Mouse (Mus musculus) embryonic facial prominence, embryonic 12.5 days (tissue): ENCODE data around the gene 1110051M20Rik. TPM values are rescaled to one million over a fixed set of nuclear protein-coding genes. Genes with fewer than 3 reads are reported as not detected.

Source experiments
- ATAC-seq: fragments of 200-750 bp; cut with Nextera tagmentation; 2 replicates; pipeline ENCODE4 v1.8.0; 2017; ENCODE audit not compliant: insufficient number of reproducible peaks, insufficient read depth, low FRiP score, low TSS enrichment
- H3K27ac ChIP-seq: fragments of 300-500 bp; sonication (generic); 2 replicates; pipeline ENCODE4 v1.5.1; 2016; ENCODE audit warnings: mild to moderate bottlenecking
- H3K27me3 ChIP-seq: fragments of 300-500 bp; sonication (generic); 2 replicates; pipeline ENCODE4 v1.6.1; 2016; ENCODE audit warnings: mild to moderate bottlenecking, moderate library complexity
- H3K36me3 ChIP-seq: fragments of 300-500 bp; sonication (generic); 2 replicates; pipeline ENCODE4 v1.6.1; 2016; ENCODE audit warnings: mild to moderate bottlenecking
- H3K4me1 ChIP-seq: fragments of 300-500 bp; sonication (generic); 2 replicates; pipeline ENCODE4 v1.6.1; 2016
- H3K4me2 ChIP-seq: fragments of 300-500 bp; sonication (generic); replicated peaks from 2 replicates; pipeline ENCODE4 v1.6.1; 2016; ENCODE audit warnings: mild to moderate bottlenecking, moderate library complexity
- H3K4me3 ChIP-seq: fragments of 300-500 bp; sonication (generic); 2 replicates; pipeline ENCODE4 v1.5.1; 2016; ENCODE audit warnings: mild to moderate bottlenecking
- H3K9ac ChIP-seq: fragments of 300-500 bp; sonication (generic); 2 replicates; pipeline ENCODE4 v1.6.1; 2016; ENCODE audit warnings: mild to moderate bottlenecking, moderate library complexity
- H3K9me3 ChIP-seq: fragments of 300-500 bp; sonication (generic); 2 replicates; pipeline ENCODE4 v1.6.1; 2016; ENCODE audit warnings: mild to moderate bottlenecking, moderate library complexity
- WGBS: fragments of 180-500 bp; shearing (Covaris S2); methylation state at CpG from one replicate; pipeline ENCODE4 v1.1.7; 2016; 5-methylcytosine and 5-hydroxymethylcytosine counted together
- polyA plus RNA-seq: library from polyadenylated mRNA; unstranded; fragments of >200 nt; fragmentation: Nextera tagmentation; extraction: Ambion mirVana; gene quantifications from 2 replicates; pipeline ENCODE4 v1.2.1, GENCODE M21; 2016

Gene 1110051M20Rik
- polyA plus RNA-seq, 1 experiment from 2014 or later, result 71.3 TPM

- H3K36me3 ChIP-seq, result 0 out of 2 replicates have a peak, but pooled peaks cover 4% of the 10 kb centered on the region
- H3K4me2 ChIP-seq, result no peak overlapping the region
- WGBS, result 90% methylated on average over 7 of the region's 7 CpGs
- no peak overlapping the region for H3K9ac ChIP-seq
- H3K27ac ChIP-seq, result no peak overlapping the region
- ATAC-seq, result no peak
- H3K27me3 ChIP-seq, result no peaks in the 10 kb centered on the region
- no peaks in the 10 kb centered on the region for H3K9me3 ChIP-seq
- H3K4me1 ChIP-seq, result peaks cover 9% of the 10 kb centered on the region; the same call in 1 of the 2 replicates
- no peak overlapping the region for H3K4me3 ChIP-seq
Measured at GRCm38 (mm10) chr2:91314184-91314583, 130.3 kb downstream of the 1110051M20Rik start.

- Histone ChIP-seq H3K4me3 (no peak overlapping the region), H3K27me3 (no peaks in the 10 kb centered on the region), H3K36me3 (0 out of 2 replicates have a peak, but pooled peaks cover 4% of the 10 kb centered on the region), H3K9ac (no peak overlapping the region), H3K27ac (0 out of 2 replicates have a peak overlapping the region, but pooled peaks have one; percentile 54), H3K9me3 (no peaks in the 10 kb centered on the region), H3K4me1 (peaks cover 15% of the 10 kb centered on the region), H3K4me2 (no peak overlapping the region)
- 42% methylated on average over 10 of the region's 10 CpGs for WGBS
- no peak for ATAC-seq
Measured at GRCm38 (mm10) chr2:91312578-91313311, 131.8 kb downstream of the 1110051M20Rik start.

GRCm38 (mm10) chr2:91309546-91309945 is 135.0 kb downstream of the 1110051M20Rik start:
- H3K27me3 ChIP-seq, result no peaks in the 10 kb centered on the region
- no peak overlapping the region for H3K9ac ChIP-seq
- no peaks in the 10 kb centered on the region for H3K36me3 ChIP-seq
- WGBS, result 48% methylated on average over 3 of the region's 3 CpGs
- H3K4me3 ChIP-seq, result no peak overlapping the region
- no peak overlapping the region for H3K27ac ChIP-seq
- H3K9me3 ChIP-seq, result no peaks in the 10 kb centered on the region
- H3K4me1 ChIP-seq, result peaks cover 15% of the 10 kb centered on the region
- no peak overlapping the region for H3K4me2 ChIP-seq
- ATAC-seq, result no peak

- WGBS, result 23% methylated on average over 5 of the region's 5 CpGs
- no peak overlapping the region for H3K4me3 ChIP-seq
- no peak overlapping the region for H3K4me2 ChIP-seq
- H3K27me3 ChIP-seq, result no peaks in the 10 kb centered on the region
- H3K27ac ChIP-seq, result no peak overlapping the region
- H3K36me3 ChIP-seq, result 0 out of 2 replicates have a peak, but pooled peaks cover 3% of the 10 kb centered on the region
- peaks cover 15% of the 10 kb centered on the region for H3K4me1 ChIP-seq
- H3K9me3 ChIP-seq, result no peaks in the 10 kb centered on the region
- no peak overlapping the region for H3K9ac ChIP-seq
- no peak for ATAC-seq
Measured at GRCm38 (mm10) chr2:91308680-91309079, 135.8 kb downstream of the 1110051M20Rik start.

- H3K4me2 ChIP-seq, result no peak overlapping the region
- H3K9me3 ChIP-seq, result no peaks in the 10 kb centered on the region
- peaks cover 9% of the 10 kb centered on the region for H3K4me1 ChIP-seq
- H3K27ac ChIP-seq, result no peak overlapping the region
- ATAC-seq, result no peak
- no peak overlapping the region for H3K4me3 ChIP-seq
- no peaks in the 10 kb centered on the region for H3K27me3 ChIP-seq
- no peak overlapping the region for H3K9ac ChIP-seq
- 0 out of 2 replicates have a peak, but pooled peaks cover 3% of the 10 kb centered on the region for H3K36me3 ChIP-seq
Measured at GRCm38 (mm10) chr2:91306589-91306988, 137.9 kb downstream of the 1110051M20Rik start.

- Histone ChIP-seq H3K9me3 (no peaks in the 10 kb centered on the region), H3K4me2 (no peak overlapping the region), H3K4me1 (peaks cover 9% of the 10 kb centered on the region), H3K36me3 (0 out of 2 replicates have a peak, but pooled peaks cover 3% of the 10 kb centered on the region), H3K27me3 (no peaks in the 10 kb centered on the region), H3K27ac (no peak overlapping the region), H3K9ac (no peak overlapping the region), H3K4me3 (no peak overlapping the region)
- no peak for ATAC-seq
- 92% methylated on average over 9 of the region's 9 CpGs for WGBS
Measured at GRCm38 (mm10) chr2:91305926-91306325, 138.6 kb downstream of the 1110051M20Rik start.

GRCm38 (mm10) chr2:91302845-91303244 is 141.7 kb downstream of the 1110051M20Rik start:
- Histone ChIP-seq H3K27me3 (no peaks in the 10 kb centered on the region), H3K4me2 (no peak overlapping the region), H3K27ac (no peak overlapping the region), H3K4me1 (0 out of 2 replicates have a peak, but pooled peaks cover 7% of the 10 kb centered on the region), H3K4me3 (no peak overlapping the region), H3K36me3 (0 out of 2 replicates have a peak, but pooled peaks cover 3% of the 10 kb centered on the region), H3K9ac (no peak overlapping the region), H3K9me3 (no peaks in the 10 kb centered on the region)
- no peak for ATAC-seq
- WGBS, result 81% methylated on average over 3 of the region's 3 CpGs

- Histone ChIP-seq H3K27me3 (no peaks in the 10 kb centered on the region), H3K9me3 (no peaks in the 10 kb centered on the region), H3K4me2 (no peak overlapping the region), H3K4me1 (0 out of 2 replicates have a peak, but pooled peaks cover 7% of the 10 kb centered on the region), H3K36me3 (0 out of 2 replicates have a peak, but pooled peaks cover 3% of the 10 kb centered on the region), H3K4me3 (no peak overlapping the region), H3K27ac (no peak overlapping the region), H3K9ac (no peak overlapping the region)
- WGBS, result 95% methylated on average over 2 of the region's 2 CpGs
- no peak for ATAC-seq
Measured at GRCm38 (mm10) chr2:91301836-91302235, 142.7 kb downstream of the 1110051M20Rik start.

- no peak for ATAC-seq
- H3K9ac ChIP-seq, result no peak overlapping the region
- H3K9me3 ChIP-seq, result no peaks in the 10 kb centered on the region
Measured at GRCm38 (mm10) chr2:91300784-91301183, 143.7 kb downstream of the 1110051M20Rik start.

GRCm38 (mm10) chr2:91299156-91299555 is 145.3 kb downstream of the 1110051M20Rik start:
- Histone ChIP-seq H3K27ac (no peak overlapping the region), H3K4me2 (no peak overlapping the region), H3K9me3 (no peaks in the 10 kb centered on the region), H3K4me3 (no peak overlapping the region), H3K27me3 (no peaks in the 10 kb centered on the region), H3K4me1 (0 out of 2 replicates have a peak, but pooled peaks cover 7% of the 10 kb centered on the region), H3K36me3 (0 out of 2 replicates have a peak, but pooled peaks cover 2% of the 10 kb centered on the region), H3K9ac (no peak overlapping the region)
- ATAC-seq, result no peak
- 54% methylated on average over 3 of the region's 3 CpGs for WGBS

More at GRCm38 (mm10) chr2:91300784-91301183, 143.7 kb downstream of the 1110051M20Rik start:
- WGBS, result 97% methylated on average over 2 of the region's 2 CpGs
- H3K27me3 ChIP-seq, result no peaks in the 10 kb centered on the region
- H3K36me3 ChIP-seq, result 0 out of 2 replicates have a peak, but pooled peaks cover 3% of the 10 kb centered on the region
- H3K27ac ChIP-seq, result no peak overlapping the region
- H3K4me3 ChIP-seq, result no peak overlapping the region
- H3K4me1 ChIP-seq, result 0 out of 2 replicates have a peak, but pooled peaks cover 7% of the 10 kb centered on the region
- H3K4me2 ChIP-seq, result no peak overlapping the region

- Histone ChIP-seq H3K9me3 (no peaks in the 10 kb centered on the region), H3K36me3 (no peaks in the 10 kb centered on the region), H3K4me1 (peaks cover 17% of the 10 kb centered on the region), H3K9ac (no peak overlapping the region), H3K27ac (no peak overlapping the region), H3K4me2 (no peak overlapping the region), H3K27me3 (no peaks in the 10 kb centered on the region), H3K4me3 (no peak overlapping the region)
- WGBS, result 90% methylated on average over 5 of the region's 5 CpGs
- ATAC-seq, result no peak
Measured at GRCm38 (mm10) chr2:91295895-91296294, 148.6 kb downstream of the 1110051M20Rik start.

GRCm38 (mm10) chr2:91294226-91294625 is 150.3 kb downstream of the 1110051M20Rik start:
- Histone ChIP-seq H3K27ac (no peak overlapping the region), H3K4me3 (no peak overlapping the region), H3K9me3 (no peaks in the 10 kb centered on the region), H3K4me1 (peaks cover 15% of the 10 kb centered on the region), H3K36me3 (no peaks in the 10 kb centered on the region), H3K27me3 (no peaks in the 10 kb centered on the region), H3K9ac (no peak overlapping the region), H3K4me2 (no peak overlapping the region)
- 88% methylated on average over 3 of the region's 3 CpGs for WGBS
- no peak for ATAC-seq
